Mouse (Mus musculus) hindbrain, embryonic 15.5 days (tissue): Measurements from ENCODE around the gene Sbno2. TPM values are rescaled to one million over a fixed set of nuclear protein-coding genes. Genes with fewer than 3 reads are reported as not detected.

Experiments
- ATAC-seq: fragments of 200-750 bp; cut with Nextera tagmentation; 2 replicates; pipeline ENCODE4 v1.8.0; 2017; ENCODE audit warnings: low read depth, moderate number of reproducible peaks, moderate TSS enrichment; ENCODE audit not compliant: low FRiP score
- H3K27ac ChIP-seq: fragments of 300-500 bp; sonication (generic); replicated peaks from 2 replicates; pipeline ENCODE4 v1.5.1; 2015; ENCODE audit warnings: mild to moderate bottlenecking, inconsistent platforms
- H3K27me3 ChIP-seq: fragments of 300-500 bp; sonication (generic); 2 replicates; pipeline ENCODE4 v1.6.1; 2015; ENCODE audit warnings: control low read depth, inconsistent platforms
- H3K36me3 ChIP-seq: fragments of 300-500 bp; sonication (generic); 2 replicates; pipeline ENCODE4 v1.6.1; 2015; ENCODE audit warnings: control low read depth, inconsistent platforms
- H3K4me1 ChIP-seq: fragments of 300-500 bp; sonication (generic); replicated peaks from 2 replicates; pipeline ENCODE4 v1.6.1; 2015; ENCODE audit warnings: control low read depth, inconsistent platforms
- H3K4me2 ChIP-seq: fragments of 300-500 bp; sonication (generic); 2 replicates; pipeline ENCODE4 v1.6.1; 2015; ENCODE audit warnings: moderate library complexity, mild to moderate bottlenecking, inconsistent platforms
- H3K4me3 ChIP-seq: fragments of 300-500 bp; sonication (generic); 2 replicates; pipeline ENCODE4 v1.5.1; 2015; ENCODE audit warnings: mild to moderate bottlenecking, inconsistent platforms
- H3K9ac ChIP-seq: fragments of 300-500 bp; sonication (generic); 2 replicates; pipeline ENCODE4 v1.6.1; 2015; ENCODE audit warnings: inconsistent platforms
- H3K9me3 ChIP-seq: fragments of 300-500 bp; sonication (generic); 2 replicates; pipeline ENCODE4 v1.6.1; 2016; ENCODE audit warnings: control low read depth, inconsistent platforms
- WGBS: fragments of 180-500 bp; shearing (Covaris S2); methylation state at CpG from one replicate; pipeline ENCODE4 v1.1.7; 2015; 5-methylcytosine and 5-hydroxymethylcytosine counted together
- polyA plus RNA-seq: library from polyadenylated mRNA; unstranded; fragments of >200 nt; fragmentation: Nextera tagmentation; extraction: Ambion mirVana; gene quantifications from 2 replicates; pipeline ENCODE4 v1.2.1, GENCODE M21; 2015

Gene Sbno2
- polyA plus RNA-seq, 1 experiment from 2014 or later, result 12.6 TPM

- Histone ChIP-seq H3K9ac (no peak overlapping the region), H3K4me2 (no peak overlapping the region), H3K4me3 (no peak overlapping the region), H3K27ac (no peak overlapping the region), H3K9me3 (no peaks in the 10 kb centered on the region), H3K27me3 (no peaks in the 10 kb centered on the region), H3K36me3 (peaks cover 37% of the 10 kb centered on the region), H3K4me1 (no peaks in the 10 kb centered on the region; the same call in 1 of the 2 replicates)
- no peak for ATAC-seq
- 100% methylated on average over 1 of the region's 1 CpGs for WGBS
These were observed 27.0 kb downstream of the Sbno2 start for GRCm38 (mm10) chr10:80078366-80078765.

- H3K4me1 ChIP-seq, result no peaks in the 10 kb centered on the region; the same call in 1 of the 2 replicates
- no peak overlapping the region for H3K9ac ChIP-seq
- no peak overlapping the region for H3K27ac ChIP-seq
- ATAC-seq, result no peak
- H3K36me3 ChIP-seq, result peaks cover 33% of the 10 kb centered on the region
- H3K9me3 ChIP-seq, result no peaks in the 10 kb centered on the region
- H3K4me2 ChIP-seq, result no peak overlapping the region
- H3K4me3 ChIP-seq, result no peak overlapping the region
- no peaks in the 10 kb centered on the region for H3K27me3 ChIP-seq
- WGBS, result 97% methylated on average over 5 of the region's 5 CpGs
These were observed 28.1 kb downstream of the Sbno2 start for GRCm38 (mm10) chr10:80077312-80077711.

- Histone ChIP-seq H3K4me2 (no peak overlapping the region), H3K36me3 (peaks cover 23% of the 10 kb centered on the region), H3K27ac (no peak overlapping the region), H3K27me3 (no peaks in the 10 kb centered on the region), H3K9me3 (no peaks in the 10 kb centered on the region), H3K4me1 (no peaks in the 10 kb centered on the region; the same call in 1 of the 2 replicates), H3K9ac (no peak overlapping the region), H3K4me3 (no peak overlapping the region)
- WGBS, result 97% methylated on average over 4 of the region's 4 CpGs
- no peak for ATAC-seq
These were observed 29.0 kb downstream of the Sbno2 start for GRCm38 (mm10) chr10:80076386-80076785.

DNA sequence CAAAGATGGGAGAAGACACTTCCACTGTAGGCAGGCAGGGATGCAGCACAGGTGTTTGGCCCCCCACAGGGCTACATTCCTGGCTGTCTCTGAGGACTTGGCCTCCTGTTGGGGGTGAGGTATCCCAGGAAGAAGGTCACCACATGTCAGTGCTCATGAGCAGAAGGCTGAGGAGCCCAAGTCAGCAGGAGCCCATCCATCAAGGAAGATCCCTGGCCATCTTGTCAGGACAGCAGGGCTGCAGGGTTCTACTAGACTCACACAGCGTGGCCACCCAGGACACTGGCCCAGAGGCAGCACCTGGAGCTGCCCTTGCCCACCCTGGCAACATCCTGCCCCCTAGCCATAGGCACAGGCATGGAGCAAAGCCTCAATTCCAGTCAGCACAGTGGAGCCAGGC, 29.4 kb downstream of the Sbno2 start:
- H3K9ac ChIP-seq, result no peak overlapping the region
- 55% methylated on average over 1 of the region's 1 CpGs for WGBS
- no peak overlapping the region for H3K27ac ChIP-seq
- H3K4me3 ChIP-seq, result no peak overlapping the region
- no peaks in the 10 kb centered on the region for H3K27me3 ChIP-seq
- ATAC-seq, result no peak
- H3K4me1 ChIP-seq, result no peaks in the 10 kb centered on the region; the same call in 1 of the 2 replicates
- peaks cover 19% of the 10 kb centered on the region; the same call in 1 of the 2 replicates for H3K36me3 ChIP-seq
- no peaks in the 10 kb centered on the region for H3K9me3 ChIP-seq
- no peak overlapping the region for H3K4me2 ChIP-seq

- Histone ChIP-seq H3K4me3 (0 out of 2 replicates have a peak overlapping the region, but pooled peaks have one; percentile 14), H3K36me3 (peaks cover 10% of the 10 kb centered on the region; the same call in 1 of the 2 replicates), H3K4me2 (peak overlapping the region; percentile 36), H3K27ac (peak overlapping the region; percentile 64), H3K9me3 (no peaks in the 10 kb centered on the region), H3K27me3 (no peaks in the 10 kb centered on the region), H3K4me1 (no peaks in the 10 kb centered on the region; the same call in 1 of the 2 replicates), H3K9ac (no peak overlapping the region)
- ATAC-seq, result no peak
- 20% methylated on average over 28 of the region's 28 CpGs for WGBS
These were observed 30.4 kb downstream of the Sbno2 start for GRCm38 (mm10) chr10:80074813-80075601.

DNA sequence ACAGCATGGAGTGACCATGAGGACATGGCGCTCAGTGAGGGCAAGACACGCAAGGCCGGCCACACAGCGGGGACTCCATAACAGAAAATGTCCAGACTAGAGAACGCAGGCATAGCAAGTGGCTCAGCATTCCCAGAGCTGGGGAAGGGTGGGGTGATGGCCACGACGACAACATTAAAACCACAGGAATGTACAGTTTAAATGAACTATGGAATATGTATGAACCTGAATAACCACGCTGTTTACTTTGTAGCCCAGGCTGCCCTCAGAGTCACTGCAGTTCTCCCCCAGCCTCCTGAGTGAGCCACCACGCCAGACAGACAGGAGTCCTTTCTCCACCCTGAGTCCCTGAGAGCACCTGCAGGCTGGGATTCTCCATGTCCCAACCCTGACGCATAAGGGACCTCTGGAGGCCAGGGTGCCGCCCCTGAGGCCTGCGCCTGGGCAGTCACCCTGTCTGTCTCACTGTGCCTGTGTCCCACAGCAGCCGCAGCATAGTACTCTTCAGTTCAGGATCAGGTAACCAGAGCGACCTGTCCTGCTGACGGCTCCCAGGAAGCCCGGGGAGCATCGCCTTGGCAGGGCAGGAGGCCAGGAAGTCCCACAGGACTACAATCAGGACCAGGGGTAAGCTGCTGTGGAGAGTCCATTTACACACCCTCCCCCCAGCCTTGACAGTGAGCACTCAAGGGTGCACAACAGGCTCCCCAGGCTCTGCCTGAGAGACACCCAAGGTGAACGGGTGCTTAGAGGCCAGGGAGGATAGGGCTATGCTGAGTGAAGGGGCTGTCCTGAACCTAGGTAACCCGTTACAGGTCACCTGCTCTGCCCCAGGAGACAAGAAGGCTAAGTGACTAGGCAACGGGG, 32.5 kb downstream of the Sbno2 start:
- 82% methylated on average over 20 of the region's 20 CpGs for WGBS
- no peak for ATAC-seq
- no peak overlapping the region for H3K9ac ChIP-seq

GRCm38 (mm10) chr10:80071516-80071900, 33.9 kb downstream of the Sbno2 start:
- no peaks in the 10 kb centered on the region for H3K27me3 ChIP-seq
- no peaks in the 10 kb centered on the region for H3K9me3 ChIP-seq
- no peak overlapping the region; the same call in 1 of the 2 replicates for H3K27ac ChIP-seq
- WGBS, result 86% methylated on average over 3 of the region's 3 CpGs
- no peak overlapping the region for H3K9ac ChIP-seq
- H3K4me1 ChIP-seq, result no peaks in the 10 kb centered on the region; the same call in 1 of the 2 replicates
- no peak for ATAC-seq
- no peak overlapping the region for H3K4me3 ChIP-seq
- no peaks in the 10 kb centered on the region for H3K36me3 ChIP-seq
- no peak overlapping the region for H3K4me2 ChIP-seq

More for the DNA sequence above, 32.5 kb downstream of the Sbno2 start:
- no peak overlapping the region for H3K4me2 ChIP-seq
- no peak overlapping the region for H3K4me3 ChIP-seq
- no peaks in the 10 kb centered on the region for H3K9me3 ChIP-seq
- H3K4me1 ChIP-seq, result no peaks in the 10 kb centered on the region; the same call in 1 of the 2 replicates
- H3K27me3 ChIP-seq, result no peaks in the 10 kb centered on the region
- no peak overlapping the region for H3K27ac ChIP-seq
- H3K36me3 ChIP-seq, result no peaks in the 10 kb centered on the region

GRCm38 (mm10) chr10:80070837-80071515, 34.4 kb downstream of the Sbno2 start:
- Histone ChIP-seq H3K27ac (no peak overlapping the region; the same call in 1 of the 2 replicates), H3K9ac (no peak overlapping the region), H3K4me1 (no peaks in the 10 kb centered on the region; the same call in 1 of the 2 replicates), H3K4me3 (no peak overlapping the region), H3K9me3 (no peaks in the 10 kb centered on the region), H3K4me2 (no peak overlapping the region), H3K27me3 (no peaks in the 10 kb centered on the region), H3K36me3 (no peaks in the 10 kb centered on the region)
- 65% methylated on average over 9 of the region's 9 CpGs for WGBS
- ATAC-seq, result no peak

DNA sequence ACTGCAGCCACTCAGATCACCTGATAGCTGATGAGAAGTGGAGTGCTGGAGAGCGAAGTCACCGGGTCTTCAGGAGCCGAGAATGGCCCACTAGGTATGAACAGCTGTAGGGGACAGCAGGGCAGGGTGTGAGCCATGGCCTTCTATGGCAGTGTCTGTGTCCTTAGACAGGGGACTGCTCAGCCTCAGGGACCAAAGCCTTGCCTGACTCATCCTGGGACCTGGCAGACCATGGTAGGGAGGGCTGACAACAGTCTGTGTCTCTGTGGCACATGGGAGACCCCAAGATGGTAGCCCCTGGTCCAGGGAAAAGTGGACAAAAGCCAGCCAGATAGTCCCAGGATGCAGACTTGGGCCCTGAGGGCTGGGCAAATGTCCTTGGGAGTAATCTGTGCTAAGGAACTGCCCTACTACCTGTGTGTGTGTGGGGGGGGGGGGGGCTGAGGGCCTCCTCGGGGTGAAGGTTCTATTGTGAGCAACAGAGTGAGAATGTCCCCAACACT, 35.4 kb downstream of the Sbno2 start:
- Histone ChIP-seq H3K4me2 (no peak overlapping the region), H3K9ac (no peak overlapping the region), H3K27me3 (no peaks in the 10 kb centered on the region), H3K27ac (no peak overlapping the region), H3K4me1 (no peaks in the 10 kb centered on the region; the same call in 1 of the 2 replicates), H3K36me3 (no peaks in the 10 kb centered on the region), H3K4me3 (no peak overlapping the region), H3K9me3 (no peaks in the 10 kb centered on the region)
- WGBS, result 91% methylated on average over 4 of the region's 4 CpGs
- no peak for ATAC-seq

GRCm38 (mm10) chr10:80069251-80069650, 36.1 kb downstream of the Sbno2 start:
- H3K27ac ChIP-seq, result no peak overlapping the region
- 91% methylated on average over 6 of the region's 7 CpGs for WGBS

DNA sequence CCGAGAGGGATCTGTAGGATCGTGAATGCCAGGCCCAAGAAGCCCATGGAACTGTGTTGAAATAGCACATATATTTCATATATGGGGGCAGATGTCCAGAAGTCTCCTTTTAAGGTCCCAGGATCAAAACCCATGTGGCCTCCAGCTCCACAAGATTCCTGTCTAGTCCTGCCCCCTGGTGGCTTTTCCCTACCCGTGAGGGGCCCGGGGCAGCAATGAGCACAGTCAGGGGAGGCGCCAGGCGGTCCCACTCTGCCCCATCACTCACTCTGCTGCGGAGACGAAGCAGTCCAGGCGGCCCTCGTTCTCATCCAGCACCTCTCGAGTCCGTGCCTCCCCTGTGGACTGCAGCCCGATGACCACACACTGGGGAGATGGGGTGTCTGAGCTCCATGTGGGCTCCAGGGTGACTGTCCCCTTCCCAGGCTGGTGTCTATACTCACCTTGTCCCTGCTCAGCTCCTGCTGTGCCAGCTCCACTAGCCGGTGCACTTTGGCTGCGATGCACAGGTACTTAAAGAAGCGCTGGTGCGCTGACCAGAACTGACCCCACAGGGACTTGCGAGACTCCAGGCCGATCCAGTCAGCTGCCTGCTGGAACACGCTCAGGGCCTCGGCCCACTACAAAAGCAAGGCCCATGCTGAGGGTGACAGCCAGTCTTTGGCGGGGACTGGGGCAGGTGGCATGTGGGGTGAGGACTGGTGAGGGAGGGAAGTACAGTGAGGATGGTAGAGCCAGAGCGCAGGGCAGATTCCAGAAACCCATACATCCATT, 41.3 kb downstream of the Sbno2 start:
- H3K9ac ChIP-seq, result no peak overlapping the region
- H3K4me1 ChIP-seq, result peaks cover 5% of the 10 kb centered on the region
- peaks cover 17% of the 10 kb centered on the region for H3K36me3 ChIP-seq
- H3K4me2 ChIP-seq, result no peak overlapping the region
- H3K27ac ChIP-seq, result no peak overlapping the region
- H3K9me3 ChIP-seq, result no peaks in the 10 kb centered on the region
- H3K4me3 ChIP-seq, result no peak overlapping the region
- no peaks in the 10 kb centered on the region for H3K27me3 ChIP-seq
- ATAC-seq, result no peak
- 74% methylated on average over 23 of the region's 23 CpGs for WGBS

More at GRCm38 (mm10) chr10:80069251-80069650, 36.1 kb downstream of the Sbno2 start:
- no peaks in the 10 kb centered on the region for H3K27me3 ChIP-seq
- H3K4me1 ChIP-seq, result no peaks in the 10 kb centered on the region; the same call in 1 of the 2 replicates
- H3K4me3 ChIP-seq, result no peak overlapping the region
- H3K4me2 ChIP-seq, result no peak overlapping the region
- H3K36me3 ChIP-seq, result no peaks in the 10 kb centered on the region
- no peaks in the 10 kb centered on the region for H3K9me3 ChIP-seq
- H3K9ac ChIP-seq, result no peak overlapping the region
- no peak for ATAC-seq
